Mouse (Mus musculus): ENCODE measurements around the gene Itm2c.

Gene Itm2c

DNA sequence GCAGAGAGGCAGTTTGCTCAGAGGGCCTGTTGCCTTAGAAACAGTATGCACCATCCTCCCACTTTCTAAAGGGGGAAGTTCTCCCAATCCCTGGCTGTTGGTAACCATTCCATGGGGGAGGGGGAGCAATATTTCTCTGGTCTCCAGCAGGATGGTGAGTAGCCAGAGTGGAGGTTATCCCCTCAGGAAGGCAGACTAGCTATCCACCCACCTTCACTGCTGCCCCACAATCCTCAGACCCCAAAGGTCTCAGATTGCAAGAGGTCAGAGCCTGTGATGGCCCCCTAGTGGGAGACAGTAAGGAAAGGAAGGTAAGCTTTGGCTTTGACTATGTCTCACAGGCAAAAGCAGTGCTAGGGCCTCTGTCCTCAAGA, 5.3 kb downstream of the Itm2c start:
- DNase-seq (ENCODE audit: low read depth, low spot score) = no peak

DNA sequence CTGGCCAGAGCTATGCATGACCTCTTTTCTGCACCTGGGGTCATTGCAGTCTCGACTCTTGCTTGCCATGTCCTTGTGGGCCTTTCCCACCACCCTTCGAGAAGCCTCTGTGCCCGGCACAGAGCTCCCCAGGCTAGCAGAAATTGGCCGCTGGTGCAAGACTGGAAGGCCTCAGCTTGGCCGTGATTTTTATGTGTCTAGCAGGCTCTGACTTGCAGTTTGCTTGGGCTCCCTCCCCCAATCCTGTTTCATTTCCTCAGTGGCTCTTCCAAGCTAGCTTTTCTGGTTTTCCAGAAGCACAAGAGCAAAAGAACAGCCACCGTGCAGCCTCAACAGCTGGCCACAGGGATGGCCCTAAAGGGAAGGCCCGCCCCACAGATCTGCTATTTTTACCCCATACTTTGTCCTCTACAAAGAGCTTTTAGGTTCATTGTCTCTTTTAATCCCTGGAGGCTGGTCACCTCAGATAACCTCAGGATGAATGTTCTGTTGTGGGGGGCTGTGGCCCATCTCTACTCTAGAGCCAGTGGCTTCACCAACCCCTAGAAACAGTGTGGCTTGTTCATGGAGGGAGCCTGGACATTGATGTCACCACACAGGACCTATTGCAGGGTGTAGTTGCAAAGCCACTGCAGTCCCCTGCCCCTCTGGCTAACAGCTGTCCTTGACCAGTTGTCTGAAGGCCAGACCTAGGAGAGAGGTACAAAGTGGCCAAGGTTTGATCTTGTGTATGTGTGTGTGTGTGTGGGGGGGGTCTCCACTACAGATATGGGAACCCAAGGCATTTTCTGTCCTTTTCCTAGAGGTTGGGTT, 6.6 kb downstream of the Itm2c start:
- no peak for DNase-seq (ENCODE audit: low read depth, low spot score)

GRCm38 (mm10) chr1:85901516-85902107, 7.5 kb downstream of the Itm2c start:
- DNase-seq (ENCODE audit: low read depth, low spot score) = no peak

- DNase-seq (ENCODE audit: low read depth, low spot score) = no peak
Observed at GRCm38 (mm10) chr1:85902108-85902561, 8.1 kb downstream of the Itm2c start.

DNA sequence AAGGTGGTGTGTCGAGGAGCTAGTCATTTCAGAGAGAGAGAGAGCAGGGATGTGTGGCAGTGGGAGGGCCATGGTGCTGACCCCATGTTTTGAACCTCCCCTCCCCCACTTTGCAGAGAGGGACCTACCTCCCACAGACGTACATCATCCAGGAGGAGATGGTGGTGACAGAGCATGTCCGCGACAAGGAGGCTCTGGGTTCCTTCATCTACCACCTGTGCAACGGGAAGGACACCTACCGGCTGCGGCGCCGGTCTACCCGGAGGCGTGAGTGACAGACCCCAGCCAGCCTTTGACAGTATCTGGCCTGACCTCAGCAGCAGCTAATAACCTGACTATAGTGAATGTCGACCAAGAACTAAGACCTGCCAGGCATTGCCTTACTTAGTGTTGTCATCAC, 12.8 kb downstream of the Itm2c start:
- no peak for DNase-seq (ENCODE audit: low read depth, low spot score)

DNA sequence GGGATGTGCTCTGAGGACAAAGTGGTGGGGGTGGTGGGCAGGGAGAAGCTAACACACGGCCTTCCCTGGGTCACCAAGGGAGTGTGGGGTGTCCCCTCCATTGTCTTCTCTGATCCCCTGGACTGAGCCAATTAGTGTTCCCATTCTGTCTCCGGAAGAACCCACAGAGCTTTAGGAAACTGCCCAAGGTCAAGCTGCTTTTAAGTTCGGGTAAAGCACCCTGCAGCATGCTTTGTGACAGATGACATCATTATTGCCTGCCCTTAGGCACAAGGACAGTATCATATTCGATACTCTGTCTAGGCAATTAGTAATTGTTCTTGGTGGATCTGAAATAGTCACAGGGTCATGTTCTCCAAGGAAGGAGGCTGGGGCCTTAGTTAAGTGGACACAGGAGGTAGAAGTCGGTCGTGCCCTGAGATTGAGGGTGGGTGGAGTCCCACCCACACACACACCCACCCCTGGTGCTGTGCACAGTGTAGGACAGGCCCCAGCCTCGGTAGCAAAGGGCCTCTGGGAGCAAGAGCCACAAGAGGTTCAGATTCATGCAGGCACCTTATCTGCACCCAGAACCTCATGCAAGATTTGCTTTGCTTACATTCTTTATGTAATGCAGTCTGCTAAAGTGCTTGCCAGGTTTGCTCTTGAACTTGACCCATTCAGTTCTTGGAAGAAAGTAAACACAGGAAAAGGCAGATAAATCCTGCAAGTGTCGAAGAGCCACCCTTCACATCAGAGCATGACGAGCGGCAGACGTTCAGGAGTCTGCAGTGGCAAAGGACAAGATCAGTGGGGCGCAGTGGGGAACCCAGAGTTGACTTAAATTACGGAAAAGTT, 14.9 kb downstream of the Itm2c start:
- no peak for DNase-seq (ENCODE audit: low read depth, low spot score)

DNA sequence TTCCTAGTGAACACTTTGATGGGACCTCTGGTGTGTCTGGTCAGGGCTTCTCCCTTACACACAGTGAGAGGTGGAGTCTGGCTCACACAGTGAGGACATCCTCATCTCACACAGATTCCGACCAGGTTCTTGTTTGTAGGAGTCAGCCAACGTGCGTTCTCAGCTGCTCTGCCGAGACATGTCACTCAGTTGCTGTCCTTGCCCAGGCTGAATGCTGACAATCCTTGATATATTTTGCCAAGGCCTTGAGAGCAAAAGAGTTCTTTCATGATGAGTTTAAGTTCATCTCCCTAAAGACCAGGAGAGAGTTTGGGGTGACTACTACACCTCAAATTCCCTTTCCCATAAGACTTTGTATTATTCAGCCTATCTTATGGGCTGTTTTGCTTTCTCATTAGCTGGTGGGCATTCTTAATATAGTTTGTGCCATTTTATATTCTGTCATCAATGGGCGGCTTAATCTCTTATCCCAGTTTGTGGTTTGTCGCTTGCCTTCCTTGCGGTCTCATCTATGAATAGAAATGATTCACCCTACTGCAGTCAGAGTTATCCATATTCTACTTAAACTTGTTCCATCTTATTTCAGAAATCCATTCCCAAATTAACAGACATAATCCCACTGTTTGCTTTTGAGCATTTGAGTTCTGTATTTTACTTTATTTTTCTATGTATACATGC, 19.1 kb downstream of the Itm2c start:
- no peak for DNase-seq (ENCODE audit: low read depth, low spot score)

DNA sequence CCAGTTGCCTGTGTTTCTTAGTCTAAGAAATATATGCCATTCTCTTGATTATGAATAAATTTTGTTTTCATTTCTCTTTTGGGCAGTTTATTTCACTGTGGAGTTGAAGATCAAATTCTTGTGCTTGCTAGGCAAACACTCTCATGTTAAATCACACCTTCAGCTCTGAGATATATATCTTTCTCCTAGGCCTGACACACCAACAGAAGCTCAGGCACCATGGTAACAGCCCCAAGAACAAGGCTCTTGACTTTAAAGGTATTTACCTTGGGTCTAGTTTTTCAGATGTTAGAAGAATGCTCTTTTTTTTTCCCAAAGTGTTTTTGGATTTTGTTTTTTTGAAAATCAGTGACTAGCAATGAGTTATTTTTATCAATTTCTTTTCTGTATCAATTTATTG, 21.8 kb downstream of the Itm2c start:
- no peak for DNase-seq (ENCODE audit: low read depth, low spot score)

- DNase-seq (ENCODE audit: low read depth, low spot score) = no peak
Observed at GRCm38 (mm10) chr1:85916830-85917450, 22.9 kb downstream of the Itm2c start.

DNA sequence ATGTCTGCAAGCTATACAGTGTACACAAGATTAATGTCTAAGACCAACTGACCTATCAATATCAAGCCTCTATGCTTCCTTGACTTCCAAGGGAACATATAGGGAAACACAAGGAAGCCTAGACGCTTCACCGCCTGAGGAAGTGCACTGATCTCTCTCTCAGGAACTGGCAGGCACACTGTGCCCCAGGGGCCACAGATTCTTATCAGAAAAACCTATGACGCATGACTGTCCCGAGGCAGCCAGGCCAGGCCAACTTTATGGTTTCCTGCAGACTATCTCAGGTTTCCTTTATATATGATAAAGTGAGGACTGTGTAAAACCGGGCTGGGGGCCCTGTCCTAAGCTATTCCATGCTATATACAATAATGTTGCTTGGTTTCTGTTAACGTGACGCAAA, 25.5 kb downstream of the Itm2c start:
- DNase-seq (ENCODE audit: low read depth, low spot score) = no peak

DNA sequence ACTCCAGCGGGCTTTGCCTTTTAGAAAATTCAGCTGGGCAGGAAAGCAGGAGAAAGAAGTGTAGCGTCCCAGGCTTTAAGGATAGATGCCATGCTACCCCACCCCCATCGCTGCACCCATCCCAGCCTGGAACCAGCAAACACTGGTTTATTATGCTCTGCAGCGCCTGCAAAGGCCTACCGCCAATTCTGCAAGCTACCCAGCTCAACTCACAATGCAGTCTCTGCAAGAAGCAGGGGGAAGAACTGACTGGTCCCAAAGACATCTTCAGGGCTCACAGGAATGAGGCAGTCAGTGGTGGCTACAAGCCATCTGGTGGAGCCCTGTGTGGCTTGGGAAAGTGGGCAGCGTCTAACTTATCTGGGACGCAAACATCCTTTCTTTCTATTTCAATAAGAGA, 27.6 kb downstream of the Itm2c start:
- DNase-seq (ENCODE audit: low read depth, low spot score) = no peak

GRCm38 (mm10) chr1:85922127-85922864, 28.2 kb downstream of the Itm2c start:
- DNase-seq (ENCODE audit: low read depth, low spot score) = no peak

- no peak for DNase-seq (ENCODE audit: low read depth, low spot score)
Observed at GRCm38 (mm10) chr1:85922865-85923211, 28.8 kb downstream of the Itm2c start.

DNA sequence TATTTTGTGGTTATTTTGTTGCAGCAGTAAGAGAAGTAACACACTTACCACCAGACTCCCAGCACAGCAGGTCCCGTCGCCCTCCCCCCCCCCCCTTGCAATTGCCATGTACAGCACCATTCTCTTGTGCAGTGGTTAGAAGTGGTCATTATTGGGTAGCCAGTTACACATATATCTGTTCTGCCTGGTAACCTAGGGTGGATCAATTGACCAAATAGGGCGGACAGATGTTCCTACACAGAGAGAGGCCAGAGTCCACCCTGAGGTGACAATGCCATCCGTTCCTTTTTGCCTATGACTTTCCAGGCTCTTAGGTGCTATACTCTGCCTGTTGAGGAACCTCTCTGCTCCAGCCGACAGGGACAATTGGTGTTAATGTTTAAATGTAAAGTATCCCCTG, 31.1 kb downstream of the Itm2c start:
- DNase-seq (ENCODE audit: low read depth, low spot score) = no peak

DNA sequence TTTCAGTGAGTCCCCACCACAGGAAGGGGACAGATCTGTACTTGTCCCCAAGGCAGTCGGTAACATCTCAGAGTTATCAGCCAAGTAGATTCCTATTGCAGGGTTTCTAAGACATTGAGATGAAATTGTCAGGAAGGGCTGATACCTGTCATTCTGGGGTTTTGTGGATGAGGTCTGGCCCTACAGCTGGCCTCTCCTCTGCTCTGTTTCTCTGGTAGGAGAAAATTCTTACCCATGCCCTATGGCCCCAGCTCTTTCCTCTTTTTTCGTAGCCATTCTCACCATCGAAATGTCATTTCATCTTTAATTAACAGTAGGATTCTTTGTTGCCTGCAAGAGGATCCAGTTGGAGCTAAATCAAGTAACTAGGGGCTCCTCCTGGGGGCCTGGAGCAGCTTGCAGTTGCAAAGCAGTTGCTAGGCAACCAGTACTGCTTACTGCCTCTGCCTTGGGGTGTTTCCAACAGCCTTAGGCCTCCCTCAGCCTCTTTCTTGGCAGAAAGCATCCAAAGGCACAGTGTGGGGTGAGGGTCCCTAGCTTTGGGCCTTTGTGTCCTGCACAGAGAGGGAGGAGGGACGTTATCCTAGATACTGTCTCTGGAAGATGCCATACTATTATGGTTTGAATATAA, 34.1 kb downstream of the Itm2c start, which contains the start of gene 4933407L21Rik:
Gene 4933407L21Rik, plus strand, starts transcription at position 427 of the 631 bp plus-strand sequence.
- no peak for DNase-seq (ENCODE audit: low read depth, low spot score)

DNA sequence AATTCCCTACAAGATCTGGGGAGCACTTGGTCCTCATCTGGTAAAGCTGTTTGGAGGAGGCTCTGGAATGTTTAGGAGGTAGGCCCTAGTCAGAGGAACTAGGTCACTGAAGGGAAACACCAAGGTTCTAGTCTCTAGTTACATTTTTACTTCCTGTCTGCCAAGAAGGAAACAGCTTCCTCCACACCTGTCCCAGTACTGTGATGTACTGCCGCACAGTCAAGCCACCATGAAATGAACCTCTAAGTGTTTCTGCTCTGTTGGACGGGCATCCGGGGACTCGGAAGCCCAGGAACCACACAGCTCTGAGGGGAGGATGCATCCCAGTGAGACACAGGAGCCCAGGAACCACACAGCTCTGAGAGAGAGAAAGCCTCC, 34.6 kb downstream of the Itm2c start:
- no peak for DNase-seq (ENCODE audit: low read depth, low spot score)

DNA sequence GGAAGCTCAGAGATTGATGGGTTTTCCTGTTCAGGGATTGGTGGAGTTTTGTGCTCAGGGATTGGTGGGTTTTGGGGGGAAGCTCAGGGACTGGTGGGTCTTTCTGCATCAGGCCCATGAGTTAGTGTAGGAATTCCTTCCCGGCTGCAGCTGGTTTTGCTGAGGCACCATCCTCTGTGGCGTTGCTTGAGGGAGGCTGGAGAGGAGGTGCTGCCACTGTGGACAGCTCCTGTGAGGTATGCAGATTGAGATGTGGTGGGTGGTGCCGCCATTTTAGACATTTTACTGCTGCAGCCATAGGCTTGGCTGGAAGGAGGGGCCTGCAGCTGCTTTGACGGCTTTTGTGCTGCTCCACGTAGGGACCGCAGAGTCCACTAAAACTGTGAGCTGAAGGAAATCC, 35.3 kb downstream of the Itm2c start:
- DNase-seq (ENCODE audit: low read depth, low spot score) = no peak

DNA sequence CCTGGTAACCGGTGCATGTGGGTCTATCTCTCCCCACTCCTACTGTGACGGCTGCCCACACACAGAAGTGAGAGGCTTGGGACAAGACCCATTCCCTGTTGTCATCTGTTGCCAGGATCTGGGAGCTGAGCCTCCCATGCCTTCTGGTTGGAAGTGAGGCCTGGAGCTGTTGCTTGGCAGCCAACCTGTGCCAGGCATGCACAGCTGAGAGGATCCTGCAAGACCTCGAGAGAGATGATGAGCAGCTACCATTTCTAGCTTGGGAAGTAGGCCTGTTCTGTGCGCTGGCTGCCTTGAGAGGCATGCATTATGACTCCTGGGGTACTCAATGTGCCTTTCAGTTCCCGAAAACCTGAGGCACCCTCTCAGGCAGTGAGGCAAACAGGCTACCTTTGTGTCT, 37.1 kb downstream of the Itm2c start:
- DNase-seq (ENCODE audit: low read depth, low spot score) = no peak

DNA sequence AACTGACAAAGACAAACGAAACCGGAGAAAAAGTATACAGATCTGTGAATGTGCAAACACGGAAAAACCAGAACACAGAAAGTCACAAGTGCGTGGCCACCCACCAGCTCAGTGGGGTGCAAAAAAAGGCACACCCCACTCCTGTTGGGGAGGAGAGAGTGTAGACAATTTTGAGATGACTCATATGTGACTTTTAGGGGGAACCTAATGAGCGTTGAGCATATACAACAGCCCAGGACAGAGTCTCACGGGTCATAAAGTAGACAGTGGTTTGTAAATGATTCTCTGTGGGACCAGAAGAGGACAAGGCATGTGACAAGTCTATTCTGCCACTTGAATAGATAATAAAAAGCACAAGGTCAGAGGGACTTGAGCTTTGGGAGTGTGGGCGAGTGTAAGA, 39.1 kb downstream of the Itm2c start:
- DNase-seq (ENCODE audit: low read depth, low spot score) = no peak
